Mouse (Mus musculus): ENCODE measurements around the gene Mipol1. TPM values are rescaled to one million over a fixed set of nuclear protein-coding genes. Genes with fewer than 3 reads are reported as not detected.

The Mipol1 gene
- polyA plus RNA-seq, 1 experiment from 2014 or later, result 12.3 TPM

DNA sequence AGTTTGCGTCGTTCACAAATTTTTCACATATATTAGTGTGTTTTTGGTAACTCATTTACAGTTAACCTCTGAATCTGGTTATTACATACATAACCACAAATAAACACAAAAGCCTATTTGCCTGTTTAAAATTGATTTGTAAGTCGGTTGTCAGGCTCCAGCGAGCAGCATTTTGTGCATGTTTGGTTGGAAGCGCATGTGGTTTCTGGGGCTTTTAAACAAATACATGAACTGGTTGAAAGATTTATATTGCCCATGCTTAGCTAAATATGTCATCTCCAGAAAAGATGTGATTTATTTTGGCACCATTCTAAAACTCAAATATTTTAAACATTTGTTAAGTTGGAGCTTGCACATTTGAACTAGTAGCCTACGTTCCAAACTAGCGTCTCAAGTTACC is 270.0 kb downstream of the Mipol1 start:
- Histone ChIP-seq H3K27ac (replicated peaks; ENCODE audit: low read depth, low read length) (no peak overlapping the region), H3K9ac (replicated peaks; ENCODE audit: low read length) (no peak overlapping the region), H3K9me3 (replicated peaks; ENCODE audit: control insufficient read depth, low read length) (no peaks in the 10 kb centered on the region), H3K4me2 (ENCODE audit: low read depth, low read length) (no peak overlapping the region), H3K36me3 (replicated peaks; ENCODE audit: control insufficient read depth, insufficient read depth, low read depth, low read length) (no peaks in the 10 kb centered on the region), H3K4me1 (ENCODE audit: control insufficient read depth, insufficient read depth, low read length) (no peaks in the 10 kb centered on the region), H3K4me3 (ENCODE audit: low read depth, low read length) (no peak overlapping the region), H3K27me3 (ENCODE audit: control insufficient read depth, insufficient read depth, low read length) (no peaks in the 10 kb centered on the region)
- WGBS, result 73% methylated on average over 7 of the region's 7 CpGs
- ATAC-seq (replicated peaks; ENCODE audit: insufficient number of reproducible peaks, low FRiP score, low TSS enrichment, low read depth) (no peak), DNase-seq (ENCODE audit: low spot score) (no peak)

DNA sequence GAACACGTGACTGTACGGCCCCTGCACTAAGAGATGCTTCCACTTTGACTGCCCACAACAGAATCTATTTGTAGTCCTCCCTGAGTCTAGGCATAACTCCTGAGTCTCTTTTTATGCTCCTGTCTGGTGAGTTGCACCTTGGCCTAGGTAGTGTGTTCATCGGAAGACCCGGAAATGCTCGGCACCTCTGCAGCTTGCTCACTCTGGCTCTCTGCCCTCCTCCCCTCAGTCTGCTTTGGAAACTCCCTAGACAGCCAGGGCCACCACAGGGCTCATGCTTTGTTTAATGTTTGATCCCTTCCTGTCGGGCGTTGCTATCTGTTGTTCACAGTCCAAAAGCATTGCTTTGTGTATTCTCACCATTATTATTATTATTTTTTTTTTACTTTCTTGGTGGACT is 275.1 kb downstream of the Mipol1 start:
- H3K27ac ChIP-seq (replicated peaks; ENCODE audit: low read depth, low read length), result no peak overlapping the region
- no peak overlapping the region for H3K4me3 ChIP-seq (ENCODE audit: low read depth, low read length)
- ATAC-seq (replicated peaks; ENCODE audit: insufficient number of reproducible peaks, low FRiP score, low TSS enrichment, low read depth) (no peak), DNase-seq (ENCODE audit: low spot score) (no peak)
- H3K9me3 ChIP-seq (replicated peaks; ENCODE audit: control insufficient read depth, low read length), result no peaks in the 10 kb centered on the region
- 84% methylated on average over 7 of the region's 7 CpGs for WGBS
- H3K4me1 ChIP-seq (ENCODE audit: control insufficient read depth, insufficient read depth, low read length), result no peaks in the 10 kb centered on the region
- no peak overlapping the region for H3K4me2 ChIP-seq (ENCODE audit: low read depth, low read length)
- H3K36me3 ChIP-seq (replicated peaks; ENCODE audit: control insufficient read depth, insufficient read depth, low read depth, low read length), result no peaks in the 10 kb centered on the region
- no peak overlapping the region for H3K9ac ChIP-seq (replicated peaks; ENCODE audit: low read length)
- H3K27me3 ChIP-seq (ENCODE audit: control insufficient read depth, insufficient read depth, low read length), result no peaks in the 10 kb centered on the region

DNA sequence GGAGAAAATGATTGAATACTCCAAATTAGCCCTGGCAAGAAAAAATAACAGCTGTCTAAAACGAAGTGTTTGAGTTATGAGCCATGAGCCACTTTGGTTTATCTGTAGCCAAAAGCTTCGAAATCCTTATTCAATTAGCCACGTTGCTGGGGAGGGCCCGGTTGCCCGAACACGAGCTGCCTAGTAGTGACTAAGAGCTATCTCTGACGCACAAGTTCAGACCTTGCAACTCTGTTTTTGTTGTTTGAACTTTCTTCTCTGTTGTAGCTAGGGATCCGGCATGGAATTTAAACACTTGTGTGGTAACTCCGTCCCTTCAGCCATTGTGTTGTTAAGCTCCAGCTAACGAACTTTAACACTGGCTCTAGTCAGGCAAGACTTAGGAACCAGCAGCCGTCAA is 278.7 kb downstream of the Mipol1 start:
- H3K27ac ChIP-seq (replicated peaks; ENCODE audit: low read depth, low read length), result no peak overlapping the region
- DNase-seq (ENCODE audit: low spot score), result no peak
- WGBS, result 53% methylated on average over 11 of the region's 11 CpGs
- H3K36me3 ChIP-seq (replicated peaks; ENCODE audit: control insufficient read depth, insufficient read depth, low read depth, low read length), result no peaks in the 10 kb centered on the region
- H3K27me3 ChIP-seq (ENCODE audit: control insufficient read depth, insufficient read depth, low read length), result no peaks in the 10 kb centered on the region
- H3K4me2 ChIP-seq (ENCODE audit: low read depth, low read length), result no peak overlapping the region
- no peak for ATAC-seq (replicated peaks; ENCODE audit: insufficient number of reproducible peaks, low FRiP score, low TSS enrichment, low read depth)
- H3K4me3 ChIP-seq (ENCODE audit: low read depth, low read length), result no peak overlapping the region
- no peaks in the 10 kb centered on the region for H3K9me3 ChIP-seq (replicated peaks; ENCODE audit: control insufficient read depth, low read length)
- no peak overlapping the region for H3K9ac ChIP-seq (replicated peaks; ENCODE audit: low read length)
- no peaks in the 10 kb centered on the region for H3K4me1 ChIP-seq (ENCODE audit: control insufficient read depth, insufficient read depth, low read length)

DNA sequence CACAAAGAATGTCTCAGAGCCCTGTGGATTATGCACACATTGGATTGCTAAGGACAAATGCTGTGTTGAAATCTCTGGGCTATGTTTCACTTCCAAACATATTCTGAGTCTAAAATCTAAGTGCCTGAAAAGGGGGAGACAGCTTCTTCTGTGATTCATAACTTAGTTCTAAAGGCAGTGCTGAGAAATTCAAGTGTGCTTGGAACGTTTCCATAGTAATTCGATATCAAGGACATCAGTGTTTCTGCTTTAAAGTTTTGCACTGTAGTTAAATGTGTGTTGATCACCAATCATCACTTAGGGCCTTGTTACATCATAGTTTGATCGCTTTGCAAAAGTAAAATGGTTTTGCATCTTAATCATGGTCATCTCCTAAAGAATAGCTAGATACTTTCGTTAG is 279.5 kb downstream of the Mipol1 start:
- ATAC-seq (replicated peaks; ENCODE audit: insufficient number of reproducible peaks, low FRiP score, low TSS enrichment, low read depth) (no peak), DNase-seq (ENCODE audit: low spot score) (no peak)
- Histone ChIP-seq H3K4me2 (ENCODE audit: low read depth, low read length) (no peak overlapping the region), H3K27ac (replicated peaks; ENCODE audit: low read depth, low read length) (no peak overlapping the region), H3K4me1 (ENCODE audit: control insufficient read depth, insufficient read depth, low read length) (no peaks in the 10 kb centered on the region), H3K36me3 (replicated peaks; ENCODE audit: control insufficient read depth, insufficient read depth, low read depth, low read length) (no peaks in the 10 kb centered on the region), H3K9me3 (replicated peaks; ENCODE audit: control insufficient read depth, low read length) (no peaks in the 10 kb centered on the region), H3K27me3 (ENCODE audit: control insufficient read depth, insufficient read depth, low read length) (no peaks in the 10 kb centered on the region), H3K9ac (replicated peaks; ENCODE audit: low read length) (no peak overlapping the region), H3K4me3 (ENCODE audit: low read depth, low read length) (no peak overlapping the region)
- WGBS, result 72% methylated on average over 4 of the region's 4 CpGs

DNA sequence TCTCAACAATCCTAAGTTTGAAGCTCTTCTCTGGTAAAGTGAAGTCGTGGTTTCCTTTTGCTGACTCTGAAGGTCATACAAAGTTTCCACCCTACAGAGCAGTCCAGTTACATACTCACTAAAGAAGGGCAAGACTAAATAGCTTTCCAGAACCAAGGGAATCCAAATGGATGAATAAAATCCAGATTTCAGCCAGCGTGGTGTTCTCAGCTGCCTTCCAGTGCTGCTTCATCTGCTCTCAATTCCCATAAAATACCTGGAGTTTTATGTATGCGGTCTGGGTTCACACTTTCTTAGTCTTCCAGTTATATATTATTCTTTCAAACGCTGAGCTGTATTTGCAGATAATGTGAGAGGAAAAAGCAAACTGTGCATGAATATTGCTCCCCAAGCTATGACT is 280.9 kb downstream of the Mipol1 start:
- Histone ChIP-seq H3K27me3 (ENCODE audit: control insufficient read depth, insufficient read depth, low read length) (no peaks in the 10 kb centered on the region), H3K9ac (replicated peaks; ENCODE audit: low read length) (no peak overlapping the region), H3K4me2 (ENCODE audit: low read depth, low read length) (no peak overlapping the region), H3K36me3 (replicated peaks; ENCODE audit: control insufficient read depth, insufficient read depth, low read depth, low read length) (no peaks in the 10 kb centered on the region), H3K4me3 (ENCODE audit: low read depth, low read length) (no peak overlapping the region), H3K9me3 (replicated peaks; ENCODE audit: control insufficient read depth, low read length) (no peaks in the 10 kb centered on the region), H3K4me1 (ENCODE audit: control insufficient read depth, insufficient read depth, low read length) (no peaks in the 10 kb centered on the region), H3K27ac (replicated peaks; ENCODE audit: low read depth, low read length) (no peak overlapping the region)
- ATAC-seq (replicated peaks; ENCODE audit: insufficient number of reproducible peaks, low FRiP score, low TSS enrichment, low read depth), result no peak
- 85% methylated on average over 4 of the region's 4 CpGs for WGBS
- no peak for DNase-seq (ENCODE audit: low spot score)

DNA sequence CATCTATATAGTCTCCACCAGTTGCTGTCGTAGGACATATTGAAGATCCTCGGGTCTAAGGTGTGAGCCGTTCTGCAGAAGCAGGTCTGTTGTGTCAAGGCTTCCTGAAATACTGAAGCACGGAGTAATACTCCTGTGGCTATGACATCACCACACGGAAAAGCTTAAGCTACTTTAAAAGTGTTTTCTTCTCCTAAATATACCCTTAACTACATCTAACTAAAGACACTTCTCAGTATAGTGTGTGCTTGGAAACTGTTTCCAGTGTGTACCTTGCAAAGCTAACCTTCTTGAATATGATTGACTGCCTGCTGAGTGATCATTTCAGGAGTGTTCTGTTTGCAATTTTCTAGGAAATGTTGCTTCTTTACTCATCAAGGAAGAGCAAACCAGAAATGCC is 281.3 kb downstream of the Mipol1 start:
- Histone ChIP-seq H3K4me3 (ENCODE audit: low read depth, low read length) (no peak overlapping the region), H3K27me3 (ENCODE audit: control insufficient read depth, insufficient read depth, low read length) (no peaks in the 10 kb centered on the region), H3K36me3 (replicated peaks; ENCODE audit: control insufficient read depth, insufficient read depth, low read depth, low read length) (no peaks in the 10 kb centered on the region), H3K4me2 (ENCODE audit: low read depth, low read length) (no peak overlapping the region), H3K9me3 (replicated peaks; ENCODE audit: control insufficient read depth, low read length) (no peaks in the 10 kb centered on the region), H3K27ac (replicated peaks; ENCODE audit: low read depth, low read length) (no peak overlapping the region), H3K4me1 (ENCODE audit: control insufficient read depth, insufficient read depth, low read length) (no peaks in the 10 kb centered on the region), H3K9ac (replicated peaks; ENCODE audit: low read length) (no peak overlapping the region)
- DNase-seq (ENCODE audit: low spot score), result no peak
- no peak for ATAC-seq (replicated peaks; ENCODE audit: insufficient number of reproducible peaks, low FRiP score, low TSS enrichment, low read depth)
- 87% methylated on average over 5 of the region's 5 CpGs for WGBS

DNA sequence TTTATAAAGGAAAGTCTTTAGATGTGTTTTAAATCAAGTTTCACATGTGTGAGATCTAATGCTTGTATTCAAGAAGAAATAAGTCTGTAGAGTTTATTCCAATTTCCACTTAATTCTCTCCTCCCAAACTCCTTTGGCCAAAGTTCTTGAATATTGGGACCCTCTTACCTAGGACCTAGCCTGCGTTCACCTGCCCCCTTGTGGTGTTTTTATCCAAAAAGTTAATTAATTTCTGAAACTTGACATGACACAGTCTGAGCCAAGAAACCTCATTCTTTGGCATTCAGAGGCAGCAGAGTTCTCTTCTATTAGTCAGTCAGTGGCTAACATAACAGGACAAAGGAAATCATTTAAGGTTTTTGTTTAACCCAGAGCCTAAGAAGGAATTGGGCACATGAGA is 284.3 kb downstream of the Mipol1 start:
- Histone ChIP-seq H3K4me3 (ENCODE audit: low read depth, low read length) (no peak overlapping the region), H3K4me2 (ENCODE audit: low read depth, low read length) (no peak overlapping the region), H3K9me3 (replicated peaks; ENCODE audit: control insufficient read depth, low read length) (no peaks in the 10 kb centered on the region), H3K27me3 (ENCODE audit: control insufficient read depth, insufficient read depth, low read length) (no peaks in the 10 kb centered on the region), H3K4me1 (ENCODE audit: control insufficient read depth, insufficient read depth, low read length) (no peaks in the 10 kb centered on the region), H3K9ac (replicated peaks; ENCODE audit: low read length) (no peak overlapping the region), H3K36me3 (replicated peaks; ENCODE audit: control insufficient read depth, insufficient read depth, low read depth, low read length) (no peaks in the 10 kb centered on the region), H3K27ac (replicated peaks; ENCODE audit: low read depth, low read length) (no peak overlapping the region)
- ATAC-seq (replicated peaks; ENCODE audit: insufficient number of reproducible peaks, low FRiP score, low TSS enrichment, low read depth) (no peak), DNase-seq (ENCODE audit: low spot score) (no peak)
- WGBS, result 76% methylated on average over 1 of the region's 1 CpGs

DNA sequence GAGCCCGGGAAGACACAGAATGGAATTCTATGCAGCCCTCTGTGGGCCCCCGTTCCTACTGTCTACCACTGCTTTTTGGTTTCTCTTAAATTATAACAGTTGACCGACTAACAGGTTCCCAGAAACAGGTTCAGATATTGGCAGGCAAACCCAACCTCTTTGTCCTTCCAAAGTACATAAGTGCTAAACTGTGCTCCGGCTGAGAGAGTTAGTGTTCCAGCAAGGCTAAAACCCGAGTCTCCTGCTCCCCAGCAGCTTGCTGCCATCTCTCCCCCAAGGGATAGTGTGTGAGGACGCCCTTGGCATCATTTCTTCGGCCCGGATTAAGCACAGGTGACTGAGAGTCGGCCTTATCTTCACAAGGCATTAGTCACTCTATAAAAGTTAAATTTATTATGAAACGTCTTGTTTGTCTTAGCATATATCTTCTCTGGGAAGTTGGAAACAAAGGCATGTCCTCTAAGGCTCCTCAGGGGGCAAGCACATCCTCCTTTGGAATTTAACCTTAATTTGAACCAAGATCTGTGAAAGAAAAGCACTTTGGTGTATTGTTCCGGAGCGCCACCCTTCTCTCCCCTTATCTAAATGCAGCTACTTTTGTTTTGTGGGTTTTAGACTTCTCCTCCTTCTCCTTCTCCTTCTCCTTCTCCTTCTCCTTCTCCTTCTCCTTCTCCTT is 285.6 kb downstream of the Mipol1 start:
- Histone ChIP-seq H3K4me2 (ENCODE audit: low read depth, low read length) (no peak overlapping the region), H3K27me3 (ENCODE audit: control insufficient read depth, insufficient read depth, low read length) (no peaks in the 10 kb centered on the region), H3K4me3 (ENCODE audit: low read depth, low read length) (no peak overlapping the region), H3K9me3 (replicated peaks; ENCODE audit: control insufficient read depth, low read length) (no peaks in the 10 kb centered on the region), H3K27ac (replicated peaks; ENCODE audit: low read depth, low read length) (no peak overlapping the region), H3K9ac (replicated peaks; ENCODE audit: low read length) (no peak overlapping the region), H3K36me3 (replicated peaks; ENCODE audit: control insufficient read depth, insufficient read depth, low read depth, low read length) (no peaks in the 10 kb centered on the region), H3K4me1 (ENCODE audit: control insufficient read depth, insufficient read depth, low read length) (no peaks in the 10 kb centered on the region)
- DNase-seq (ENCODE audit: low spot score), result no peak
- WGBS, result 48% methylated on average over 12 of the region's 12 CpGs
- no peak for ATAC-seq (replicated peaks; ENCODE audit: insufficient number of reproducible peaks, low FRiP score, low TSS enrichment, low read depth)

All from embryonic facial prominence, embryonic 11.5 days (tissue).